Mouse (Mus musculus): ENCODE data around the gene Mcoln3. TPM values are rescaled to one million over a fixed set of nuclear protein-coding genes. Genes with fewer than 3 reads are reported as not detected.

Gene Mcoln3
- total RNA-seq (2021) (not detected), polyA plus RNA-seq (2012; rRNA removed) (not detected in 2 replicates)
- long read RNA-seq: 0 reads

- no peak for DNase-seq
Observed at GRCm38 (mm10) chr3:146117258-146117996, at the start of gene Mcoln3. Gene Mcoln3, plus strand, starts transcription at chr3:146117450.

DNA sequence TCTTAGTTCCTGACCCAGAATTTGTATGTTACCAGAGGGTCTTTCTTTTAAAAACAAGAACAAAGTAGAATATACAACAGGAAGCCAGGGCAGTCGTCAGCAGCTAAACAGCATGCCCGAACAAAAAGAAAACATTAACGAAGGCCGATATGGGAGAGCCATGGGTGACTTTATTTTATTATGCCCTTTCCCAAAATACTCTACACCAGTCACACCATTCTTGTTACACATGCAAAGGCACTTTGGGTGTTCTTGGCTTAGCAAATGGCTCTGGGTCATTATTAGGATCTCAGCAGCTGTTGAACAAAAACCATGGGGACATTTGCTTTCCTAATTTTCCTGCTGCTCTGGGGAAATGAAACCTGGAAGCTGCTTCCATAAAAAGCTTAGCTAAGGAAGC, 48.0 kb upstream of the Mcoln3 start:
- no peak for DNase-seq

DNA sequence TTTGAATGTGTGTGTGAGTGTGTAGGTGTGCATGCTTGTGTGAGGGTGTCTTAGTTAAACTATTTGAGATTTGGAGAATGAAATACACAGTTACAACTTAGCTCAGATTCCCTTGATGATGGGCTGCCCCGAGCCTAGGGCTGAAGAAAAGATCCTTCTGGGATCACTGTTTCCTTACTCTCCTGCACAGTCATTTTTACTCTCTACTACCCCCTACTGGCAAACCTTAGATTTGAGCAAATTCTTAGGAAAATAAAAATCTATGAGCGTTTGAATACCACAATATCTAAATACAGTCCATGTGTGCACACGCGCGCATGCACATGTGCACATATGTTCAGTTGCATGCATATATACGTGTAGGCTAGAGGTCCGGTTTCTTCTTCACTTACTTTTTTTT, 44.5 kb upstream of the Mcoln3 start:
- no peak for DNase-seq

GRCm38 (mm10) chr3:146080241-146080640, 37.0 kb upstream of the Mcoln3 start:
- DNase-seq: no peak

DNA sequence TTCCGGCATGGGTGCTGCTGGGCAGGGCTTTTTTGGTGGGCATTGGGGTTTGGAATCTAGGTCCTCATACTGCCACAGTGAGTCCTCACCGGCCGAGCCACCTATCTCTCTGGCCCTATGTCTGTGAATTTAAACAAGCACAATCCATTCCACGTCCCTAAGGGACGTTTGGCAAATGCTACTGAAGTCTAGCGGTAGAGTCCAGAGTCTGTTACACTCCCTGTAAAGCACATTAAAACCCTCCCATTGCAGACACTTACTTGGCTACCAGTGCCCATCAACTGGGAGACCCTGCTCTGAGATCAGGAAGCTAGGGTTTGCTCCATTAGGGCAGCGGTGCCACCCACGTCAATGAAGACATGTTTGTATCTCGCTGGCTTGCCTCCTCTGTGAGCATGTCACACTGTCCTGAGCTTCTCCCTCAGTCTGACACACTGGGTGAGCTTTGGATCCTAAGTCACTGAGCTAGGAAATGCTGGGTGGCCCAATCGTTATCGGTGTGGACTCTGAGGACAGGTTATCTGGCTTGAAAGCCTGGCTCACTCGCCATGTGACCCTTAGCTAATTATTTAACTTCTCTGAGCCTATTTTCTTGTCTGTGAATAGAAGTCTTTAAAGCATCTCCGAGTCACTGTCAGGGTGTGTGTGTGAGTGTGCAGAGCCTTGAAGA, 26.1 kb upstream of the Mcoln3 start:
- peak; percentile 11 for DNase-seq

GRCm38 (mm10) chr3:146095066-146095465, 22.2 kb upstream of the Mcoln3 start:
- DNase-seq: no peak

DNA sequence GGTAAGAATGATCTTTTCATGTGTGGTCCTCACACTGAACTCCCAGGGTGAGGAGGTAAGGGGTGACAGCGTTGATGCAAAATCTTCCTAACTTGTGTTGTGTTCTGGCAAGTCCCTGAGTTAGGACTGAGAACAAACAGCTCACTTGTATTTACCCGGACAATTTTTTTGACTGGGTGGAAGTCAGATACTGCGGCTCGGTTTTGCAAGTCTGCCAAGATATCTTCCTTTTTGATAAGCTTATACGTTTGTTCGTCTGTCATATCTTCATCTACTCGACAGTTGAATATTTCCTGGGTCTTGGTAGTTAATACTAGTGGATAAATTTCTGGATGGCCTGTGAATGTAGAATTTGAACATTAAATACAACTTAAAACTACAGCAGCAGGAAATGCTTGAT, 20.3 kb upstream of the Mcoln3 start:
- no peak for DNase-seq

- no peak for DNase-seq
Observed at GRCm38 (mm10) chr3:146097861-146098260, 19.4 kb upstream of the Mcoln3 start.

GRCm38 (mm10) chr3:146099925-146100324, 17.3 kb upstream of the Mcoln3 start:
- DNase-seq: no peak

DNA sequence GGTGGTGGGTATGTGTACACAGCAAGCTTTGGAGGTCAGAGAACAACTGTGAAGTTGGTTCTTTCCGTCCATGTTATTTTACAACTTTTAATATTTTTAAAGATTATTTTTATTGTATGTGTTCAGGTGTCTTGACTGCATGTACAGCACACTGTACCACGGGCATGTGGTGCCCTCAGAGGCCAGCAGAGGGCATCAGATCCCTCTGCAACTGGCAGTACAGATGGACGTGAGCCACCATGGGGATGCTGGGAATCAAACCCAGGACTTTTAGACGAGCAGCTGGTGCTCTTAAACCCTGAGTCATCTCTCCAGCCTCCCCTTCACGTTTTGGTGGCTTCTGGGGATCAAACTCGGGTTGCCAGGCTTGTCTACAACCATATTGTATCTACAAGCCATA, 15.2 kb upstream of the Mcoln3 start:
- DNase-seq: no peak

GRCm38 (mm10) chr3:146107116-146107849, 10.0 kb upstream of the Mcoln3 start:
- peak; percentile 42 for DNase-seq

GRCm38 (mm10) chr3:146107921-146108571, 9.2 kb upstream of the Mcoln3 start, which contains the start of gene Wdr63:
Gene Wdr63, minus strand, starts transcription at chr3:146108130.
- peak; percentile 52 for DNase-seq

DNA sequence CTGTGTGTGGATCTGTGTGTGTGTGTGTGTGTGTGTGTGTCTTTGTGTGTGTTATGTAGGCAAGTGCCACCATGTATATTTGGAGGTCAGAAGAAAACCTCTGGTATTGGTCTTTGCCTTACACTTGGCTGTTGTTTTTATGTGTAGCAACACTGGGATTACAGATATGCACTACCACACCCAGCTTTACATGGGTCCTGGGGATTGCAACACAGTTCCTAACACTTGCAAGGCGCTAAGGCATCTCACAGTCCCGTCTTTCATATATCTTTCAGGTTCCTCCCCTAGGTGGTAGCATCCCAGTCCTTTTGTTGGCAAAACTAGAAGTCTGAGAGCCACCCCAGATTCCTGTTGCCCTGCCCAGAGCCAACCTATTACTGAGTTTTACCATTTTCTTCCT, 8.3 kb upstream of the Mcoln3 start:
- DNase-seq: no peak

GRCm38 (mm10) chr3:146110358-146110757, 6.9 kb upstream of the Mcoln3 start:
- no peak for DNase-seq

- no peak for DNase-seq
Observed at GRCm38 (mm10) chr3:146110916-146111315, 6.3 kb upstream of the Mcoln3 start.

- no peak for DNase-seq
Observed at GRCm38 (mm10) chr3:146117997-146118457, 777 bp downstream of the Mcoln3 start.

- DNase-seq: no peak
Observed at GRCm38 (mm10) chr3:146121310-146122124, 4.3 kb downstream of the Mcoln3 start.

DNA sequence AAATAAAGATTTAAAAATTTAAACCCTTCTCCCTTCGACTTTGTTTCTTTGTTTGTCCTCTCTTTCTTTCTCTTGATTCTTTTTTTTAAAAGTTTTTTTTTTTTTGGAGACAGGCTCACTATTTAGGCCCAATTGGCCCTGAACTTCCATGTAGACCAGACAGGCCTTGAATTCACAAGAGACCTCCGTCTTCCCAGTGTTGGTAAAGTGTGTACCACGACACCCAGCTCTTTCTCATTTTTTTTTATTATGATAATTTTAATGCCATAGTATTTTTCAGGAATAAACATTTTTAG, 4.8 kb downstream of the Mcoln3 start:
- DNase-seq: no peak

- no peak for DNase-seq
Observed at GRCm38 (mm10) chr3:146122807-146123463, 5.7 kb downstream of the Mcoln3 start.

DNA sequence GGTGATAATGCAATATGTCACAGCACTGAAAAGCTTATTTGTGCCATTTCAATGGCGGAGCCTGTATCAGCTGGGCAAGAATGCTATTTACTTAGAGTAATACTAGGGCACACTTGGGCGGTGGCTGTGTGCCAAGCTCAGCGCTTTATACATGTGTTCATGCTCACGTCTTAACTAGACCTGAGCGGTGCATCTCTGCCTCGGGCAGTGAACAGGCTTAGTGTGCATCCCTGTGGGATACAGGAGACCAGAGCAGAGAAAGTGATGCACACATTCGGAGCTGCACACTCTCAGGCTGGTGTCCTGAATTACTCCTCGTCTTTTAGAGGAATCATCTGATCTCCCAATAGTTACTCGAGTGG, 6.2 kb downstream of the Mcoln3 start:
- no peak for DNase-seq

DNA sequence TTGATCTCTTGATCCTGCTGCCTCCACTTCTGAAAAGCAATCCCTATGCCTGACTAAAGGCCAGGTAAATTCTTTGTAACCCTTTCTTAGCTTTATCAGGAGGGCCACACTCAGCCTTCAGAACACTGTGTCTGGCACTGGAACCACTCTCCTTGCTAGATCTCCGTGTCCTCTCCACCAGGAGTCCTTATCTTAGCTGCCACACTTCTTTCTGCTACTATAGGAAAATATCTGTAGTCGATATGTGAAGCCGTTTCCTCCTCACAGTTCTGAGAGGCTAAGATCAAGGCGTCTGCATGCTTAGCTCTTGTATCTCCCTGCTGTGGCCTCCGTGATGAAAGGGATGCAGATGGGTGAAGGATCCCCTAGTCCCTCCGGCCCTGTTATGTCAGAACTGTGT, 10.0 kb downstream of the Mcoln3 start:
- DNase-seq: no peak
